Mouse (Mus musculus) bone marrow, adult 2 months (tissue): ENCODE measurements at regions not wholly inside any gene's neighbourhood (a gene's known extent, or its start where the extent isn't known, plus 50 kb on each side); places are given as distances from the start of the nearest gene placed in this dataset.

Experiments used
- CTCF ChIP-seq: fragments of 200-500 bp; IDR thresholded peaks from 2 replicates; pipeline ENCODE4 v1.5.1; 2011; ENCODE audit warnings: low read length, control low read depth; ENCODE audit not compliant: control insufficient read depth, insufficient read depth
- POLR2A ChIP-seq: fragments of 200-500 bp; IDR thresholded peaks from 2 replicates; pipeline ENCODE4 v1.6.1; 2011; ENCODE audit warnings: low read depth, mild to moderate bottlenecking, control low read depth, low read length, borderline replicate concordance; ENCODE audit not compliant: control insufficient read depth

GRCm38 (mm10) chr1:154299866-154300265, 98.9 kb downstream of the Zfp648 start:
- TF ChIP-seq CTCF (no peak), POLR2A (no peak)
